Mouse (Mus musculus): ENCODE measurements around the gene Pik3c2b.
"Not testable (repeated sequence)": the region's sequence is repeated elsewhere in the genome, so short reads cannot be mapped to it uniquely, and the experiment has no call there.

DNA sequence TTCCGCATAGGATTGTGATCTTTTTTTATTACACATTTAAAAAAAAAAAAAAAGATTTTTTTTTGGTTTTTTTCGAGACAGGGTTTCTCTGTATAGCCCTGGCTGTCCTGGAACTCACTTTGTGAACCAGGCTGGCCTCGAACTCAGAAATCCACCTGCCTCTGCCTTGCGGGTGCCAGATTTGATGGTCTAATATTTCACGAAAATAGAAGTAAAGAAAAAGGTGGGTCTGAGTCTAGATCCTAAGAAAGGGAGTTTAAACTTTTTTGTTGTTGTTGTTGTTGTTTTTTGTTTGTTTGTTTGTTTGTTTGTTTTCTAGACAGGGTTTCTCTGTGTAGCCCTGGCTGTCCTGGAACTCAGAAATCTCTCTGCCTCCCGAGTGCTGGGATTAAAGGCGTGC is 10.8 kb upstream of the Pik3c2b start:
- not testable (repeated sequence) for TF ChIP-seq USF1 (IDR thresholded peaks at IDR 0.05; ENCODE audit: low read depth); MYOG (IDR thresholded peaks at IDR 0.05; ENCODE audit: control insufficient read depth, extremely low read depth, insufficient read length)

All from C2C12 (cell line).